ENCODE assay signal across 25 mouse cellular contexts in genomic region chr2:145712026-145712425, GRCm38 (mm10). TPM values are rescaled to one million over a fixed set of nuclear protein-coding genes. Genes with fewer than 3 reads are reported as not detected.
DNase-seq lines count a peak whose midpoint lies in the region; ATAC-seq and TF ChIP-seq lines count a peak whose summit lies in the region.
"Had no signal": no experiment of that assay in that cellular context is flagged by ENCODE, and none has a peak within 500 bp of the region (broad histone marks: within the 10 kb centered on the region; RNA-seq: fewer than 3 reads in every experiment).

No protein-coding gene starts in this region.

- intact Hi-C loops in left cerebral cortex, postnatal 25 days (cut with DNase I): no loop called here

- H3K9me3 ChIP-seq in intestine, embryonic 14.5 days (ENCODE audit: control insufficient read depth, low read length): no peaks in the 10 kb centered on the region
- no peaks in the 10 kb centered on the region for H3K9me3 ChIP-seq in intestine, postnatal 0 days (ENCODE audit: control insufficient read depth)
- no peaks in the 10 kb centered on the region for H3K9me3 ChIP-seq in embryonic facial prominence, embryonic 14.5 days (ENCODE audit: control insufficient read depth, low read length)
- H3K9me3 ChIP-seq: embryonic facial prominence, embryonic 13.5 days; hindbrain, embryonic 12.5 days; hindbrain, embryonic 15.5 days had no signal

- H3K4me2 ChIP-seq in intestine, embryonic 14.5 days (ENCODE audit: low read length): no peak overlapping the region
- no peak overlapping the region for H3K4me2 ChIP-seq in intestine, postnatal 0 days (replicated peaks; ENCODE audit: low read depth)
- no peak overlapping the region for H3K4me2 ChIP-seq in embryonic facial prominence, embryonic 14.5 days (ENCODE audit: low read depth, low read length)
- H3K4me2 ChIP-seq: embryonic facial prominence, embryonic 13.5 days; hindbrain, embryonic 12.5 days; hindbrain, embryonic 15.5 days had no signal

- DNase-seq in intestine, embryonic 14.5 days (ENCODE audit: low spot score): peak; percentile 37
- peak; percentile 52 for DNase-seq in embryo, embryonic 10 days (ENCODE audit: low spot score)
- DNase-seq in embryo, embryonic 10.5 days (ENCODE audit: low spot score): peak; percentile 29
- DNase-seq in embryonic facial prominence, embryonic 14.5 days (ENCODE audit: low spot score): peak; percentile 10
- DNase-seq in left cerebral cortex, postnatal 25 days (ENCODE audit: low spot score in 2 of 2): no peak
- DNase-seq in adrenal gland, postnatal 36 days: no peak
- DNase-seq: adrenal gland, adult 2 months; adrenal gland, postnatal 14 days; cerebellum, adult 11-12 months; cerebellum, adult 8-10 months; cerebellum, postnatal 10 days; cerebellum, postnatal 36 days; gastrocnemius, adult 2 months; gastrocnemius, postnatal 14 days; heart, adult 18-20 months; kidney, adult 2 months had no signal

- TF ChIP-seq CTCF in intestine, postnatal 0 days (IDR thresholded peaks at IDR 0.05; ENCODE audit: low read depth): no peak

- WGBS in intestine, embryonic 14.5 days: 17% methylated on average over 3 of the region's 3 CpGs
- WGBS in intestine, postnatal 0 days: 27% methylated on average over 3 of the region's 3 CpGs
- 27% methylated on average over 3 of the region's 3 CpGs for WGBS in embryonic facial prominence, embryonic 14.5 days

- no peak for ATAC-seq in intestine, embryonic 14.5 days (replicated peaks; ENCODE audit: low FRiP score, low TSS enrichment, low read depth)
- no peak for ATAC-seq in intestine, postnatal 0 days
- no peak for ATAC-seq in embryonic facial prominence, embryonic 14.5 days (ENCODE audit: low read depth)
- ATAC-seq: CD4-positive, CD25-positive, alpha-beta regulatory T cell, adult 4 months; forebrain, embryonic 14.5 days; intestine, embryonic 16.5 days had no signal

- H3K4me3 ChIP-seq in intestine, embryonic 14.5 days (ENCODE audit: low read depth, low read length): no peak overlapping the region
- H3K4me3 ChIP-seq in intestine, postnatal 0 days (ENCODE audit: low read depth, low read length): no peak overlapping the region
- no peak overlapping the region for H3K4me3 ChIP-seq in embryonic facial prominence, embryonic 14.5 days (ENCODE audit: low read depth, low read length)
- H3K4me3 ChIP-seq: embryonic facial prominence, embryonic 13.5 days; gastrocnemius, adult 2 months; hindbrain, embryonic 12.5 days; hindbrain, embryonic 15.5 days had no signal

- H3K27ac ChIP-seq in intestine, embryonic 14.5 days (ENCODE audit: low read depth): no peak overlapping the region
- no peak overlapping the region for H3K27ac ChIP-seq in intestine, postnatal 0 days (ENCODE audit: low read depth, low read length)
- H3K27ac ChIP-seq in embryonic facial prominence, embryonic 14.5 days (replicated peaks; ENCODE audit: low read depth, low read length): no peak overlapping the region
- H3K27ac ChIP-seq: embryonic facial prominence, embryonic 13.5 days; gastrocnemius, adult 2 months; hindbrain, embryonic 12.5 days; hindbrain, embryonic 15.5 days had no signal

- H3K27me3 ChIP-seq in intestine, embryonic 14.5 days (replicated peaks; ENCODE audit: control insufficient read depth, insufficient read depth, low read length): no peaks in the 10 kb centered on the region
- H3K27me3 ChIP-seq in intestine, postnatal 0 days (replicated peaks; ENCODE audit: control insufficient read depth, insufficient read depth, low read length): no peaks in the 10 kb centered on the region
- no peaks in the 10 kb centered on the region for H3K27me3 ChIP-seq in embryonic facial prominence, embryonic 14.5 days (replicated peaks; ENCODE audit: control insufficient read depth, insufficient read depth, low read length)
- H3K27me3 ChIP-seq: embryonic facial prominence, embryonic 13.5 days; hindbrain, embryonic 12.5 days; hindbrain, embryonic 15.5 days had no signal

- H3K9ac ChIP-seq in intestine, embryonic 14.5 days (ENCODE audit: low read length): no peak overlapping the region
- no peak overlapping the region for H3K9ac ChIP-seq in intestine, postnatal 0 days (ENCODE audit: low read depth, low read length)
- no peak overlapping the region for H3K9ac ChIP-seq in embryonic facial prominence, embryonic 14.5 days (ENCODE audit: low read depth, low read length)
- H3K9ac ChIP-seq: embryonic facial prominence, embryonic 13.5 days; forebrain, postnatal 0 days; hindbrain, embryonic 12.5 days; hindbrain, embryonic 15.5 days had no signal

- H3K4me1 ChIP-seq in intestine, embryonic 14.5 days (replicated peaks; ENCODE audit: control insufficient read depth, insufficient read depth, low read length): no peaks in the 10 kb centered on the region
- no peaks in the 10 kb centered on the region for H3K4me1 ChIP-seq in intestine, postnatal 0 days (replicated peaks; ENCODE audit: control insufficient read depth, insufficient read depth, low read length)
- H3K4me1 ChIP-seq in embryonic facial prominence, embryonic 14.5 days (ENCODE audit: control insufficient read depth, insufficient read depth, low read length): no peaks in the 10 kb centered on the region
- H3K4me1 ChIP-seq: hindbrain, embryonic 12.5 days; hindbrain, embryonic 15.5 days had no signal

- 0 out of 2 replicates have a peak, but pooled peaks cover 2% of the 10 kb centered on the region for H3K36me3 ChIP-seq in intestine, embryonic 14.5 days (ENCODE audit: control insufficient read depth, insufficient read depth, low read length)
- H3K36me3 ChIP-seq in intestine, postnatal 0 days (ENCODE audit: control insufficient read depth, insufficient read depth): no peaks in the 10 kb centered on the region
- H3K36me3 ChIP-seq in embryonic facial prominence, embryonic 14.5 days (ENCODE audit: control insufficient read depth, insufficient read depth, low read length): peaks cover 7% of the 10 kb centered on the region; the same call in 1 of the 2 replicates
- H3K36me3 ChIP-seq: hindbrain, embryonic 12.5 days had no signal

RNA-seq across cellular contexts. Expression of gene Rin2, which starts 37.0 kb away (rescaled TPM):
- polyA plus RNA-seq in intestine, embryonic 14.5 days (2014; fragmentation: Nextera tagmentation; extraction: Ambion mirVana): 25.0 and 31.1 TPM in 2 replicates
- polyA plus RNA-seq in intestine, postnatal 0 days (2015; fragmentation: Nextera tagmentation; extraction: Ambion mirVana): 10.2 and 11.9 TPM in 2 replicates
- 33.0 and 34.7 TPM in 2 replicates for polyA plus RNA-seq in embryonic facial prominence, embryonic 14.5 days (2014; fragmentation: Nextera tagmentation; extraction: Ambion mirVana)
- total RNA-seq in left cerebral cortex, postnatal 25 days (2021): 10 to 100 TPM; 18.4 to 22.6 TPM
- 10 to 100 TPM; 29.3 to 41.4 TPM for total RNA-seq in adrenal gland, postnatal 36 days (2021)
- total RNA-seq: MEL had no signal

Comparison
In these comparisons a context has a peak if more than half of its experiments do, and no peak if none do; other contexts are left out.
1. DNase-seq: peak in intestine, embryonic 14.5 days (single experiment), embryo, embryonic 10 days (single experiment), embryo, embryonic 10.5 days (single experiment) and embryonic facial prominence, embryonic 14.5 days (single experiment); none in left cerebral cortex, postnatal 25 days (0 of 2) and adrenal gland, postnatal 36 days (0 of 2).